Mouse (Mus musculus): Measurements from ENCODE around the gene Mylk. TPM values are rescaled to one million over a fixed set of nuclear protein-coding genes. Genes with fewer than 3 reads are reported as not detected.
A peak's percentile ranks its signal among the peaks of the same experiment; 100 is the strongest.

Gene Mylk
- total and polyA plus RNA-seq, 3 experiments: 28.3 to 42.3 (median 32.9) TPM

- intact Hi-C loops (cut with DNase I): loop anchor here (10.0 kb wide), 1 partner anchor 1837 kb away; the partner anchor contains the start of gene Osbpl11
- peak overlapping the region; percentile 97 for H3K4me3 ChIP-seq
- 54% methylated on average over 5 of the region's 5 CpGs for WGBS
- H3K79me2 ChIP-seq (replicated peaks; ENCODE audit: control insufficient read depth, insufficient read depth, low read length): no peaks in the 10 kb centered on the region
- H3K27me3 ChIP-seq (ENCODE audit: control insufficient read depth, insufficient read depth, low read length): no peaks in the 10 kb centered on the region
- DNase-seq: no peak
- no peaks in the 10 kb centered on the region for H3K4me1 ChIP-seq (ENCODE audit: control insufficient read depth, insufficient read depth, low read length)
- no peak for TF ChIP-seq CTCF (IDR thresholded peaks at IDR 0.05)
- TF ChIP-seq POLR2A (IDR thresholded peaks at IDR 0.05; ENCODE audit: insufficient read depth, low read depth, low read length): no peak
- TF ChIP-seq EP300 (IDR thresholded peaks at IDR 0.05; ENCODE audit: insufficient read depth, low read depth, low read length): no peak
- no peaks in the 10 kb centered on the region for H3K36me3 ChIP-seq (ENCODE audit: control insufficient read depth, insufficient read depth, low read length)
- H3K9ac ChIP-seq (ENCODE audit: low read depth, low read length): no peak overlapping the region; the same call in 1 of the 2 replicates
- H3K27ac ChIP-seq: peak overlapping the region; percentile 12; the same call in 1 of the 2 replicates
These were observed 276.9 kb downstream of the Mylk start for GRCm38 (mm10) chr16:35021903-35022241.

GRCm38 (mm10) chr16:35022242-35023137 is 277.5 kb downstream of the Mylk start, which contains the start of gene Hacd2:
Gene Hacd2 (plus strand): TSS chr16:35022428.
- DNase-seq: peak; percentile 96 to 97
- Histone ChIP-seq H3K27ac (peak within 1 kb of the TSS; percentile 81), H3K9ac (ENCODE audit: low read depth, low read length) (peak within 1 kb of the TSS; percentile 97), H3K4me1 (ENCODE audit: control insufficient read depth, insufficient read depth, low read length) (no peaks in the 10 kb centered on the region), H3K79me2 (replicated peaks; ENCODE audit: control insufficient read depth, insufficient read depth, low read length) (no peaks in the 10 kb centered on the region), H3K36me3 (ENCODE audit: control insufficient read depth, insufficient read depth, low read length) (no peaks in the 10 kb centered on the region), H3K27me3 (ENCODE audit: control insufficient read depth, insufficient read depth, low read length) (no peaks in the 10 kb centered on the region), H3K4me3 (peak within 1 kb of the TSS; percentile 97)
- under 1% methylated on average over 91 of the region's 97 CpGs for WGBS
- TF ChIP-seq POLR2A (IDR thresholded peaks at IDR 0.05; ENCODE audit: insufficient read depth, low read depth, low read length) (peak; percentile 78), CTCF (IDR thresholded peaks at IDR 0.05) (no peak), EP300 (IDR thresholded peaks at IDR 0.05; ENCODE audit: insufficient read depth, low read depth, low read length) (no peak)
- intact Hi-C loops (cut with DNase I): loop anchor here (10.0 kb wide), 1 partner anchor 1838 kb away; the partner anchor contains the start of gene Osbpl11

- WGBS: 43% methylated on average over 8 of the region's 8 CpGs
- H3K9ac ChIP-seq (ENCODE audit: low read depth, low read length): peak overlapping the region; percentile 97
- intact Hi-C loops (cut with DNase I): loop anchor here (10.0 kb wide), 1 partner anchor 1838 kb away; the partner anchor contains the start of gene Osbpl11
- H3K4me3 ChIP-seq: peak overlapping the region; percentile 97
- no peak overlapping the region for H3K27ac ChIP-seq
- H3K79me2 ChIP-seq (replicated peaks; ENCODE audit: control insufficient read depth, insufficient read depth, low read length): no peaks in the 10 kb centered on the region
- DNase-seq: no peak
- H3K27me3 ChIP-seq (ENCODE audit: control insufficient read depth, insufficient read depth, low read length): no peaks in the 10 kb centered on the region
- no peak for TF ChIP-seq CTCF (IDR thresholded peaks at IDR 0.05)
- TF ChIP-seq EP300 (IDR thresholded peaks at IDR 0.05; ENCODE audit: insufficient read depth, low read depth, low read length): no peak
- no peak for TF ChIP-seq POLR2A (IDR thresholded peaks at IDR 0.05; ENCODE audit: insufficient read depth, low read depth, low read length)
- no peaks in the 10 kb centered on the region for H3K4me1 ChIP-seq (ENCODE audit: control insufficient read depth, insufficient read depth, low read length)
- H3K36me3 ChIP-seq (ENCODE audit: control insufficient read depth, insufficient read depth, low read length): no peaks in the 10 kb centered on the region
These were observed 278.2 kb downstream of the Mylk start for GRCm38 (mm10) chr16:35023138-35023735.

DNA sequence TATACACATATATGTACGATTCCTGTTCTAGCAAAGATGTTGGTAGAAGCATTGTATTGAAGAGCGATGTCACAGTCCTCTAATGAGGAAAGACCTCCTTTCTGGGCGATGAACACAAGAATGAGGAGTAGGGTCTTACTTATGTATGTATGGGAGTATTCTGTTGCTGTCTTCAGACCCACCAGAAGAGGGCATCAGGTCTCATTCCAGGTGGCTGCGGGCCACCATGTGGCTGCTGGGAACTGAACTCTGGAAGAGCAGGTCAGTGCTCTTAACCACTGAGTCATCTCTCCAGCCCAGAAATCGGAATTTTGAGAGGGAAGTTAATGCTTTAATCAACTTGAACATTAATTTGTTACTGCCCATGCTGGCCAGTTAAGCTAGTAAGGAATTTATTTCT is 279.3 kb downstream of the Mylk start:
- intact Hi-C loops (cut with DNase I): loop anchor here (10.0 kb wide), 1 partner anchor 1839 kb away; the partner anchor contains the start of gene Osbpl11
- Histone ChIP-seq H3K79me2 (replicated peaks; ENCODE audit: control insufficient read depth, insufficient read depth, low read length) (no peaks in the 10 kb centered on the region), H3K27ac (no peak overlapping the region), H3K27me3 (ENCODE audit: control insufficient read depth, insufficient read depth, low read length) (no peaks in the 10 kb centered on the region), H3K4me3 (no peak overlapping the region), H3K36me3 (ENCODE audit: control insufficient read depth, insufficient read depth, low read length) (no peaks in the 10 kb centered on the region), H3K9ac (ENCODE audit: low read depth, low read length) (no peak overlapping the region), H3K4me1 (ENCODE audit: control insufficient read depth, insufficient read depth, low read length) (no peaks in the 10 kb centered on the region)
- no peak for DNase-seq
- WGBS: 91% methylated on average over 5 of the region's 5 CpGs
- no peak for TF ChIP-seq EP300 (IDR thresholded peaks at IDR 0.05; ENCODE audit: insufficient read depth, low read depth, low read length)
- no peak for TF ChIP-seq POLR2A (IDR thresholded peaks at IDR 0.05; ENCODE audit: insufficient read depth, low read depth, low read length)
- TF ChIP-seq CTCF (IDR thresholded peaks at IDR 0.05): peak; percentile 53

DNA sequence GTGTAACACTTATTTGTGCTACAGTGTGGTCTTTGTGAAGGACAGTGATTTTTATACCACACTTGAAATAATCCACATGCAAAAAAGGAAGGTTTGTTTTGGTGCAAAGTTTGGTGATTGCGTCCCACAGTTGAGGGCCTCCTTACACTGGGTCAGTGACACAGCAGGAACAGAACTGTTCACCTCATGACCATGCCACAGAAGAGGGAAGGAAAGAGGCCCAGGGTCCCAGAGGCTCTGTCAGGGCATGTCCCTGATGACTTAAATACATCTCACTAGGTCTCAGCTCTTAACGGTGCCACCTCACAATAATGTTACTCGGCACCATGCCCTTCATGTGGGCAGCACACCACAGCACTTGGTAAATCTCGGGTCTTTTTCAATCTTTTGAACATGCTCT is 280.3 kb downstream of the Mylk start:
- TF ChIP-seq CTCF (IDR thresholded peaks at IDR 0.05) (no peak), POLR2A (IDR thresholded peaks at IDR 0.05; ENCODE audit: insufficient read depth, low read depth, low read length) (no peak), EP300 (IDR thresholded peaks at IDR 0.05; ENCODE audit: insufficient read depth, low read depth, low read length) (no peak)
- Histone ChIP-seq H3K4me3 (no peak overlapping the region), H3K27me3 (ENCODE audit: control insufficient read depth, insufficient read depth, low read length) (no peaks in the 10 kb centered on the region), H3K36me3 (ENCODE audit: control insufficient read depth, insufficient read depth, low read length) (no peaks in the 10 kb centered on the region), H3K79me2 (replicated peaks; ENCODE audit: control insufficient read depth, insufficient read depth, low read length) (no peaks in the 10 kb centered on the region), H3K4me1 (ENCODE audit: control insufficient read depth, insufficient read depth, low read length) (no peaks in the 10 kb centered on the region), H3K9ac (ENCODE audit: low read depth, low read length) (no peak overlapping the region), H3K27ac (no peak overlapping the region)
- WGBS: 91% methylated on average over 4 of the region's 4 CpGs
- intact Hi-C loops (cut with DNase I): loop anchor here (10.0 kb wide), 1 partner anchor 1841 kb away; the partner anchor contains the start of gene Osbpl11
- no peak for DNase-seq
